Mouse (Mus musculus) ES-Bruce4 (cell line): ENCODE results near the gene Rnf167. TPM values are rescaled to one million over a fixed set of nuclear protein-coding genes. Genes with fewer than 3 reads are reported as not detected.
A peak's percentile ranks its signal among the peaks of the same experiment; 100 is the strongest.

Experiments
- H3K27ac ChIP-seq: 2 replicates; pipeline ENCODE4 v1.5.1; 2012; ENCODE audit warnings: low read length, inconsistent platforms; ENCODE audit not compliant: insufficient read depth
- H3K27me3 ChIP-seq: 2 replicates; pipeline ENCODE4 v1.6.1; 2012; ENCODE audit warnings: mild to moderate bottlenecking, low read length, inconsistent platforms; ENCODE audit not compliant: control insufficient read depth, poor library complexity, insufficient read depth, severe bottlenecking
- H3K36me3 ChIP-seq: 2 replicates; pipeline ENCODE4 v1.6.1; 2012; ENCODE audit warnings: inconsistent platforms, mild to moderate bottlenecking, low read length, moderate library complexity; ENCODE audit not compliant: control insufficient read depth, poor library complexity, insufficient read depth, severe bottlenecking
- H3K4me1 ChIP-seq: one replicate; pipeline ENCODE4 v1.8.1; 2011; ENCODE audit warnings: low read length; ENCODE audit not compliant: control insufficient read depth, insufficient read depth
- H3K4me3 ChIP-seq: 2 replicates; pipeline ENCODE4 v1.5.1; 2011; ENCODE audit warnings: low read depth, mild to moderate bottlenecking, low read length
- H3K9ac ChIP-seq: 2 replicates; pipeline ENCODE4 v1.6.1; 2012; ENCODE audit warnings: low read depth, mild to moderate bottlenecking, inconsistent platforms; ENCODE audit not compliant: poor library complexity, severe bottlenecking
- H3K9me3 ChIP-seq: replicated peaks from 2 replicates; pipeline ENCODE4 v1.6.1; 2012; ENCODE audit warnings: mild to moderate bottlenecking, low read length, inconsistent platforms; ENCODE audit not compliant: control insufficient read depth, poor library complexity, insufficient read depth, severe bottlenecking
- CTCF ChIP-seq: IDR thresholded peaks from one replicate; pipeline ENCODE4 v1.8.1; 2011; ENCODE audit warnings: low read depth, low read length
- EP300 ChIP-seq: IDR thresholded peaks from 2 replicates; pipeline ENCODE4 v1.6.1; 2011; ENCODE audit warnings: low read depth, low read length; ENCODE audit not compliant: insufficient read depth
- POLR2A ChIP-seq: IDR thresholded peaks from one replicate; pipeline ENCODE4 v1.8.1; 2011; ENCODE audit warnings: low read length; ENCODE audit not compliant: insufficient read depth
- polyA plus RNA-seq: library from polyadenylated mRNA; stranded (reverse); fragments of >200 nt; gene quantifications from 2 replicates; pipeline ENCODE4 v1.2.4, GENCODE M21; 2011; ENCODE audit warnings: low read depth; ENCODE audit not compliant: missing spikeins, insufficient read depth, insufficient read length

Gene Rnf167
- polyA plus RNA-seq, 1 experiment, result 55.2 TPM

DNA sequence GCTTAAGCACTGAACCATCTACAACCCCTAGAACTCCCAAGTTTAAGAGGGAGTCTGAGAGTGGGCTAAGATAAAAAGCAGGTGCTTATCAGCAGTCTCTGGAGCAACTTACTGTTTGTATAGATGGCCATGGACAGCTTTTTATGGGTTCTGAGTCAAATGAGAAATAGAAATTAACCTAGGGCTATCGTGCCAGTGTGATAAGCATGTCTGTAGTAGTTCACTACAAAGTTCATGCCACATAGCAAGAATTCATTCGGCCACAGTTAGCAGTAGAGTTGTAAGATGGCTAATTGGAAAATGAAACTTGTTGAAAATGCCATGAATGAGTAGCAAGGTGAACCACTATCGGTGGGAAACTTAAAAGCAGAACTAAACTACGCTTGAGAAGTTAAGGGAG lies 1.5 kb downstream of the Rnf167 start:
- Histone ChIP-seq H3K4me3 (no peak overlapping the region), H3K9ac (peak overlapping the region; percentile 88; the same call in 1 of the 2 replicates), H3K27me3 (no peaks in the 10 kb centered on the region), H3K27ac (no peak overlapping the region), H3K36me3 (peaks cover 54% of the 10 kb centered on the region), H3K4me1 (peaks cover 2% of the 10 kb centered on the region), H3K9me3 (no peaks in the 10 kb centered on the region)
- TF ChIP-seq EP300 (no peak), POLR2A (no peak), CTCF (no peak)

DNA sequence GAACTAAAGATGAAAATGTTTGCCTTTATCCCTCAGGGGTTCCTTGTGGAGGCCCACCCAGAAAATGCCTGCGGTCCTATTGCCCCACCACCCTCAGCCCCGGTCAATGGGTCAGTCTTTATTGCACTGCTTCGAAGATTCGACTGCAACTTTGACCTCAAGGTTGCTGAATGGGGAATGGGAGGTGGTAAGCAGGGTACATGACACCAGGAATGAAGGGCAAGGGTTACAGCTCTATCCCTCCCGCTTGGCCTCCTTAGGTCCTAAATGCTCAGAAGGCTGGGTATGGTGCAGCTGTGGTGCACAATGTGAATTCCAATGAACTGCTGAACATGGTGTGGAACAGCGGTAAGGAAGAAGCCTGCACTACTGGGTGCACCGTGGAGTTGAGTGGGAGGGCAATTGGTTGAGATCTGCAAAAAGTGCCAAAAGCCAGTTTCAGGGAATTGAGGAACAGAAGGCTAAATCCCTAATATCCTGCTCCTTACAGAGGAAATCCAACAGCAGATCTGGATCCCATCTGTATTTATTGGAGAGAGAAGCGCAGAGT lies 2.2 kb downstream of the Rnf167 start:
- no peak overlapping the region for H3K27ac ChIP-seq
- TF ChIP-seq EP300 (no peak), CTCF (no peak), POLR2A (no peak)
- H3K4me3 ChIP-seq, result no peak overlapping the region
- H3K9me3 ChIP-seq, result no peaks in the 10 kb centered on the region
- peaks cover 54% of the 10 kb centered on the region for H3K36me3 ChIP-seq
- H3K9ac ChIP-seq, result no peak overlapping the region
- peaks cover 2% of the 10 kb centered on the region for H3K4me1 ChIP-seq
- no peaks in the 10 kb centered on the region for H3K27me3 ChIP-seq

- Histone ChIP-seq H3K27me3 (no peaks in the 10 kb centered on the region), H3K9ac (no peak overlapping the region), H3K27ac (peak overlapping the region; percentile 55), H3K4me3 (no peak overlapping the region), H3K4me1 (peaks cover 2% of the 10 kb centered on the region), H3K9me3 (no peaks in the 10 kb centered on the region), H3K36me3 (peaks cover 45% of the 10 kb centered on the region)
- TF ChIP-seq POLR2A (no peak), EP300 (no peak), CTCF (no peak)
Measured at GRCm38 (mm10) chr11:70650322-70651175, 3.5 kb downstream of the Rnf167 start.

- TF ChIP-seq CTCF, result no peak
- no peak for TF ChIP-seq EP300
- no peak for TF ChIP-seq POLR2A
- Histone ChIP-seq H3K4me3 (no peak overlapping the region), H3K9me3 (no peaks in the 10 kb centered on the region), H3K27ac (no peak overlapping the region), H3K27me3 (no peaks in the 10 kb centered on the region), H3K9ac (no peak overlapping the region), H3K4me1 (no peaks in the 10 kb centered on the region), H3K36me3 (peaks cover 45% of the 10 kb centered on the region)
Measured at GRCm38 (mm10) chr11:70651391-70651790, 4.4 kb downstream of the Rnf167 start.

DNA sequence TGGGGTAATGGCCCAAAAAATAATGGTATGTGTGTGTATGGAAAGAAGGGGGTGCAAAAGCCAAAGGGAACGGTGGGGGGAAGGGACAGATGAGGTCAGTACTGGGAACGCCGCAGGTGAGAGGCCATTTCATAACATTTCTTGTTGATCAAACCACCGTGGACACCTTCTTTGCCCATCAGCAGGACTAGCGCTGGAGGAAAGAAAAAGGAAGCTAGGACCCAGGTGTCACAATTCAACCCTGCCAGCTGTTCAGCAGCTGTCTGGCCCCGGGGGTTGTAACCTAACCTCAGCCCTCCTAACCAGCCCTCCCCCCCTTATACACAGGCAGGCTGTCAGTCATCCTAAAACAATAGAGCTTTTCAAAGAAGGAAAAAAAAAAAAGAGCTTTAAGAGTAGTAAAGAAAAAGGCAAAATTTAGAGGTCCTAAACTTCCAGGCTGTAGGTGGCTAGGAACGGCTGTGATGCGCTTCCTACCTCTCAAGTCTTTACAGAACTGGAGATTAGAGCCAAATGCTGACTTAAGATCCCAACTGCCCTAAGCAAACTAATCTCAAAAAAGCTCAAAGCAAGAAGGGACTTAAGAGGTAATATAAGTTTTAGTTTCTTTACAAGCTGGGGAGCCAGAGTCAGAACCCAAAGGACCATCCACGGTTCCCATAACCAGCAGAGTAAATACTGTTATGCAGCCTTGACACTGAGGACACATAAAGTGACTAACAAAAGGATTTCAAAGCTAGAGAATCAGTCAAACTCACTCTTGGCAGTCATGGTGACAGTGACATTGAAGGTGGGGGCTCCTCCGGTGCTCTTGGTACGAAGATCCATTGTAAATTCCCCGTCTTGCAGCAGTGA lies 5.2 kb downstream of the Rnf167 start:
- TF ChIP-seq CTCF, result no peak
- TF ChIP-seq EP300, result no peak
- no peak for TF ChIP-seq POLR2A
- Histone ChIP-seq H3K4me1 (no peaks in the 10 kb centered on the region), H3K4me3 (peak overlapping the region; percentile 100), H3K9me3 (no peaks in the 10 kb centered on the region), H3K27me3 (no peaks in the 10 kb centered on the region), H3K9ac (peak overlapping the region; percentile 100), H3K36me3 (peaks cover 45% of the 10 kb centered on the region), H3K27ac (peak overlapping the region; percentile 74)
